Mouse (Mus musculus): ENCODE measurements around the gene Doc2g. TPM values are rescaled to one million over a fixed set of nuclear protein-coding genes. Genes with fewer than 3 reads are reported as not detected.
"Not testable (repeated sequence)": the region's sequence is repeated elsewhere in the genome, so short reads cannot be mapped to it uniquely, and the experiment has no call there.

Doc2g gene
- polyA plus RNA-seq, 1 experiment from 2014 or later, result 1.9 TPM

DNA sequence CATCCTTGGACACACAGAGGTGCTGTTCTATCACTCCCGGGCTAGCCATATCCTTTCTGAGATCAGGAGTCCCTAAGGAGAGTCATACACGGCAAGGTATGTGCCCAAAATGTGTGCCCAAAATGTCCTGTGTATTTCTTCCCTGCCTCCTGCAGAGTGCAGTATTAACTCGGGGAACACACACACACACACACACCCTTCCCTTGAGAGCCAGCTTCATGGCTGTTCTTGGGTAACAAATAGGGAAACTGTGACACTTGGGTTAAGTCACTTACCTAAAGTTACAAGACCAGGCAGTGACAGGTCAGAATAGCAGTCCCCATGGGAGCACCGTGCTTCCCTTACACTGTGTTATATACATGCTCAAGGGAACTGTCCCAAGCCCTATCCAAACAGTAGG is 39.1 kb upstream of the Doc2g start:
- H3K4me1 ChIP-seq (replicated peaks; ENCODE audit: control insufficient read depth, insufficient read depth, low read length), result no peaks in the 10 kb centered on the region
- DNase-seq (ENCODE audit: low spot score), result no peak
- ATAC-seq (ENCODE audit: low FRiP score), result no peak
- WGBS, result 72% methylated on average over 4 of the region's 4 CpGs
- H3K9me3 ChIP-seq (ENCODE audit: control insufficient read depth, low read length), result no peaks in the 10 kb centered on the region
- H3K27ac ChIP-seq (ENCODE audit: low read depth, low read length), result no peak overlapping the region
- H3K4me2 ChIP-seq (replicated peaks; ENCODE audit: low read depth, low read length), result no peak overlapping the region
- H3K4me3 ChIP-seq (ENCODE audit: low read depth, low read length), result no peak overlapping the region
- H3K27me3 ChIP-seq (ENCODE audit: control insufficient read depth, insufficient read depth, low read length), result no peaks in the 10 kb centered on the region
- H3K9ac ChIP-seq (ENCODE audit: low read depth, low read length), result no peak overlapping the region
- no peaks in the 10 kb centered on the region for H3K36me3 ChIP-seq (ENCODE audit: control insufficient read depth, insufficient read depth, low read length)

GRCm38 (mm10) chr19:3966330-3967075 is 36.6 kb upstream of the Doc2g start:
- ATAC-seq (ENCODE audit: low FRiP score), result no peak
- H3K27ac ChIP-seq (ENCODE audit: low read depth, low read length), result no peak overlapping the region
- no peak for DNase-seq (ENCODE audit: low spot score)
- no peak overlapping the region for H3K4me2 ChIP-seq (replicated peaks; ENCODE audit: low read depth, low read length)
- H3K9ac ChIP-seq (ENCODE audit: low read depth, low read length), result no peak overlapping the region
- H3K4me3 ChIP-seq (ENCODE audit: low read depth, low read length), result no peak overlapping the region
- H3K27me3 ChIP-seq (ENCODE audit: control insufficient read depth, insufficient read depth, low read length), result no peaks in the 10 kb centered on the region
- no peaks in the 10 kb centered on the region for H3K9me3 ChIP-seq (ENCODE audit: control insufficient read depth, low read length)
- H3K4me1 ChIP-seq (replicated peaks; ENCODE audit: control insufficient read depth, insufficient read depth, low read length), result no peaks in the 10 kb centered on the region
- no peaks in the 10 kb centered on the region for H3K36me3 ChIP-seq (ENCODE audit: control insufficient read depth, insufficient read depth, low read length)
- WGBS, result 71% methylated on average over 11 of the region's 11 CpGs

DNA sequence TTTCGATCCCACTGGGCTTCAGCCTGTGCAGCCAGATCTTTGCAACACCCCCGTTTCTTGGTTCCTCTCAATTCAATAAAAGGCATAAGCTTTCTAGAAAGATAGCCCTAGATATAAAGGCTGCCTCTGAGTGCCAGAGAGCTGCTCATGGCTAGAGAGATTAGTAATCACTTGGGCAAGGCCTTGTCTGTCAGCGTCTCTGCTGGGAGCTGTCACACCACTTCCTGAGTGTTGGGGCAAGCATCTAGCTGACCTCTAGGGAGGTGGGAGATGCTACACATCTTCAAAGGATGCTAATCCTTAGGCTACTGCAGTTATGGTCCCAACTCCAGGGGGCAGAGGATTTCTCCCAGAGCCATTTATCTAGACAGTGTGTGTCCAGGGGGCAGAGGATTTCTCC is 35.9 kb upstream of the Doc2g start:
- 72% methylated on average over 3 of the region's 3 CpGs for WGBS
- ATAC-seq (ENCODE audit: low FRiP score) (no peak), DNase-seq (ENCODE audit: low spot score) (no peak)
- H3K9ac ChIP-seq (ENCODE audit: low read depth, low read length), result no peak overlapping the region
- no peaks in the 10 kb centered on the region for H3K4me1 ChIP-seq (replicated peaks; ENCODE audit: control insufficient read depth, insufficient read depth, low read length)
- no peak overlapping the region for H3K27ac ChIP-seq (ENCODE audit: low read depth, low read length)
- no peaks in the 10 kb centered on the region for H3K9me3 ChIP-seq (ENCODE audit: control insufficient read depth, low read length)
- H3K27me3 ChIP-seq (ENCODE audit: control insufficient read depth, insufficient read depth, low read length), result no peaks in the 10 kb centered on the region
- H3K36me3 ChIP-seq (ENCODE audit: control insufficient read depth, insufficient read depth, low read length), result no peaks in the 10 kb centered on the region
- no peak overlapping the region for H3K4me3 ChIP-seq (ENCODE audit: low read depth, low read length)
- no peak overlapping the region for H3K4me2 ChIP-seq (replicated peaks; ENCODE audit: low read depth, low read length)

GRCm38 (mm10) chr19:3972229-3972628 is 30.9 kb upstream of the Doc2g start, which contains the start of gene Aldh3b2:
Gene Aldh3b2, plus strand, starts transcription at chr19:3972328.
- no peak for ATAC-seq (ENCODE audit: low FRiP score)
- no peak for DNase-seq (ENCODE audit: low spot score)
- H3K4me1 ChIP-seq (replicated peaks; ENCODE audit: control insufficient read depth, insufficient read depth, low read length), result no peaks in the 10 kb centered on the region
- H3K27ac ChIP-seq (ENCODE audit: low read depth, low read length), result no peak within 1 kb of the TSS
- H3K36me3 ChIP-seq (ENCODE audit: control insufficient read depth, insufficient read depth, low read length), result no peaks in the 10 kb centered on the region
- H3K4me2 ChIP-seq (replicated peaks; ENCODE audit: low read depth, low read length), result no peak within 1 kb of the TSS
- WGBS, result 47% methylated on average over 9 of the region's 9 CpGs
- no peaks in the 10 kb centered on the region for H3K27me3 ChIP-seq (ENCODE audit: control insufficient read depth, insufficient read depth, low read length)
- H3K9me3 ChIP-seq (ENCODE audit: control insufficient read depth, low read length), result no peaks in the 10 kb centered on the region
- H3K9ac ChIP-seq (ENCODE audit: low read depth, low read length), result no peak within 1 kb of the TSS
- H3K4me3 ChIP-seq (ENCODE audit: low read depth, low read length), result no peak within 1 kb of the TSS

DNA sequence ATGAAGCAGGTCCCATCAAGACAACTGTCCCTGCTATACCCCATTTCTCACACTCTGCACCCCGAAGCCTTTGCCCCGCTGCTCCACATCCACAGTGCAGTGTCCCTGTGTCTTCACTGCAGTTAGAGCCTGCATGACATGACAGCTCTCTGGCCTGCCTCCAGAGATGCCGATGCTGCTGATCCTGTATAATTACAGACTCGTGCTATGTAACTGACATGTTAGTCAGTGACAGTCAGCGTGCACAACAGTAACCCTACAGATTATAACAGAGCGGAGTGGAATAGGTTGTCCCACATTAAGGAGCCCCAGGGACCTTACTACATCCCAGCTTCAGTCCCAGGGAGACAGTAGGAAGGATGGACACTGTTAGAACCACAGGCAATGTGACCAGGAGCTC is 28.5 kb upstream of the Doc2g start:
- 83% methylated on average over 6 of the region's 6 CpGs for WGBS
- H3K9ac ChIP-seq (ENCODE audit: low read depth, low read length); H3K4me1 ChIP-seq (replicated peaks; ENCODE audit: control insufficient read depth, insufficient read depth, low read length); H3K36me3 ChIP-seq (ENCODE audit: control insufficient read depth, insufficient read depth, low read length); ATAC-seq (ENCODE audit: low FRiP score); DNase-seq (ENCODE audit: low spot score); H3K27ac ChIP-seq (ENCODE audit: low read depth, low read length); H3K4me3 ChIP-seq (ENCODE audit: low read depth, low read length); H3K4me2 ChIP-seq (replicated peaks; ENCODE audit: low read depth, low read length); H3K27me3 ChIP-seq (ENCODE audit: control insufficient read depth, insufficient read depth, low read length); H3K9me3 ChIP-seq (ENCODE audit: control insufficient read depth, low read length): not testable (repeated sequence)

DNA sequence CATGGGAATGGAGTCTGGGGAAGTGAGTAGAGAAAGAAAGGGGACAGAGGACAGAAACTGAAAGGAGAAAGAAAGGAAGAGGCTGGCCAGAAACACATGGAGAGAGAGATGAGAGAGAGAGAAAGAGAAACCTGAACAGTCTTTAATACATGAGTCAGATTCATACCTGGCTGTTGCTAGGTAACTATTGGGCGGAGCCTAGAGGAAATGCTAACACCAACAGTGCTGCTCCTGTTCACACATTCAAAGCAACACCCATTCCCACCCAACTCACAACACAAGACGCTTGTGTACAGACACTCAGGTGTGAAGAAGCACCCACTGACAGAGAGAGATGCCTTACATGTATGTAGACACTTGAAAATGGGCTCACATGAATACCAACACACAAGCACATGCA is 27.2 kb upstream of the Doc2g start:
- DNase-seq (ENCODE audit: low spot score), result no peak
- H3K27ac ChIP-seq (ENCODE audit: low read depth, low read length), result no peak overlapping the region
- H3K4me3 ChIP-seq (ENCODE audit: low read depth, low read length), result no peak overlapping the region
- no peaks in the 10 kb centered on the region for H3K27me3 ChIP-seq (ENCODE audit: control insufficient read depth, insufficient read depth, low read length)
- no peak overlapping the region for H3K4me2 ChIP-seq (replicated peaks; ENCODE audit: low read depth, low read length)
- no peak overlapping the region for H3K9ac ChIP-seq (ENCODE audit: low read depth, low read length)
- no peaks in the 10 kb centered on the region for H3K36me3 ChIP-seq (ENCODE audit: control insufficient read depth, insufficient read depth, low read length)
- no peaks in the 10 kb centered on the region for H3K9me3 ChIP-seq (ENCODE audit: control insufficient read depth, low read length)
- no peak for ATAC-seq (ENCODE audit: low FRiP score)
- H3K4me1 ChIP-seq (replicated peaks; ENCODE audit: control insufficient read depth, insufficient read depth, low read length), result no peaks in the 10 kb centered on the region
- WGBS, result 88% methylated on average over 2 of the region's 2 CpGs

DNA sequence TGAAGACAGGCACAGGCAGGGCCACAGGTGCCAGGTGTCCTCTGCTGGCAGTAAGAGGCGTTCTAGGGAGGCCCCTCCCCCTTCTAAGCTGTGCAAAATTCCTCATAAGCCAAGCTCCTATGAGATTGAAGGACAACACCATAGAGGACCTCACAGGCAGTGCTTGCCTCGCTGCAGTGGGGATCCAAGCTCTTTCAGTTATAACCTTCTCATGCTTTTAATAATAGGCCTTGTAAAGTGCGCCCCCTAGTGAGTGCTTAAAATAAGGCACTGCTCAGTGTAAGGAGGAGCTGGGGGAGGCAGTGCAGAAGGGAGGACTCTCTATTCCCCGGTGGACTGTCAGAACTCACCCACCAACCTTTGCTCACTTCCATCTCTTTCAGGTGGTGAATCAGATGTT is 22.8 kb upstream of the Doc2g start:
- Histone ChIP-seq H3K27ac (ENCODE audit: low read depth, low read length) (no peak overlapping the region), H3K9ac (ENCODE audit: low read depth, low read length) (no peak overlapping the region), H3K36me3 (ENCODE audit: control insufficient read depth, insufficient read depth, low read length) (no peaks in the 10 kb centered on the region), H3K27me3 (ENCODE audit: control insufficient read depth, insufficient read depth, low read length) (no peaks in the 10 kb centered on the region), H3K4me3 (ENCODE audit: low read depth, low read length) (no peak overlapping the region), H3K9me3 (ENCODE audit: control insufficient read depth, low read length) (no peaks in the 10 kb centered on the region), H3K4me1 (replicated peaks; ENCODE audit: control insufficient read depth, insufficient read depth, low read length) (peaks cover 10% of the 10 kb centered on the region), H3K4me2 (replicated peaks; ENCODE audit: low read depth, low read length) (no peak overlapping the region)
- DNase-seq (ENCODE audit: low spot score) (peak; percentile 88), ATAC-seq (ENCODE audit: low FRiP score) (peak; percentile 51)
- 18% methylated on average over 4 of the region's 4 CpGs for WGBS

DNA sequence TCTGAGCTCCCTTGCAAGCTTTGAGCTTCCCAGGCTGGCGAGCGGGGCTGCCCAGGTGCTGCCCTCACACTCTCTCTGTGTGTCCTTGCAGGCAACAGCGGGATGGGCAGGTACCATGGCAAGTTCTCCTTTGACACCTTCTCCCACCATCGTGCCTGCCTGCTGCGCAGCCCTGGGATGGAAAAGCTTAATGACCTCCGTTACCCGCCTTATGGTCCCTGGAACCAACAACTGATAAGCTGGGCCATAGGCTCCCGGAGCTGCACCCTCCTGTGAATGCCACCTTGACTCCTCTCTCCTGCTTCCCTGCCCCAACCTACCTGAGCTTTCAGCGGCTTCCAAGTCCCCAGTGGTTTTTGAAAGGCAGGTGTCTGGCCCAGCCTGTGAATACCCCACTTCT is 22.2 kb upstream of the Doc2g start:
- Histone ChIP-seq H3K36me3 (ENCODE audit: control insufficient read depth, insufficient read depth, low read length) (no peaks in the 10 kb centered on the region), H3K4me2 (replicated peaks; ENCODE audit: low read depth, low read length) (no peak overlapping the region), H3K4me1 (replicated peaks; ENCODE audit: control insufficient read depth, insufficient read depth, low read length) (peaks cover 11% of the 10 kb centered on the region), H3K9ac (ENCODE audit: low read depth, low read length) (no peak overlapping the region), H3K27me3 (ENCODE audit: control insufficient read depth, insufficient read depth, low read length) (no peaks in the 10 kb centered on the region), H3K9me3 (ENCODE audit: control insufficient read depth, low read length) (no peaks in the 10 kb centered on the region), H3K4me3 (ENCODE audit: low read depth, low read length) (no peak overlapping the region), H3K27ac (ENCODE audit: low read depth, low read length) (no peak overlapping the region)
- no peak for DNase-seq (ENCODE audit: low spot score)
- WGBS, result 74% methylated on average over 9 of the region's 9 CpGs
- ATAC-seq (ENCODE audit: low FRiP score), result no peak

DNA sequence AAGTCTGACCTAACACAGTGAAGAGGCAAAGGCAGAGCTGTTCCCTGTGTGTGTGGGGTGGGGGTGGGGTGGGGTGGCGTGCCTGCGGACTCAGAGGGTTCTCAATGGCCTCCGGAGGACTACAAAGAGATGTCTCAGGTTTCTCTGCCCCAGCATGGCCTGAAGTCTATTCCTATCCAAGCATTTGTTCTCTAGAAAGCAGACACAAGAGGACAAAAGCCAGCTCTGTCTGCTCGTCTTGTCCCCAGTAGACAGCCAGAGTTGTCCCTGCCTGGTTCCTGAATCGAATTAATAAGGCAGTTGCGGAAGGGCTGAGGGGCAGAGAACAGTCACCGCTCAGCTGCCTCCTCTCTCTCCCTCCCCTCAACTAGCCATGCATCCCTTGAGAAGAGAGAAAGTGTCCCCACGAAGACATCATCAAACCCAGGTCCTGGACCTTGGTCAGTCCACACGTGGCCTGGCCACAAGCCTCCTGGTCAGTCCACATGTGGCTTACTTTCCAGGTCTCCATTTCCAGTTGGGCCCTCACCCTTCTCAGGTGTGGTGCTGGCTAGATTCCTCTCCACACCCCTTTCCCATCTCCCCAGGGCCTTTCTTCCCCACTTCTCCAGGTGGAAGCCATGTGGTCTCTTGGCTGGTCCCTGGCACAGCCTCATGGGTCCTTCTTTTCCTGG is 19.4 kb upstream of the Doc2g start:
- Histone ChIP-seq H3K9ac (ENCODE audit: low read depth, low read length) (no peak overlapping the region), H3K27ac (ENCODE audit: low read depth, low read length) (peak overlapping the region; percentile 2; the same call in 1 of the 2 replicates), H3K4me2 (replicated peaks; ENCODE audit: low read depth, low read length) (no peak overlapping the region), H3K4me1 (replicated peaks; ENCODE audit: control insufficient read depth, insufficient read depth, low read length) (peaks cover 11% of the 10 kb centered on the region), H3K4me3 (ENCODE audit: low read depth, low read length) (no peak overlapping the region), H3K27me3 (ENCODE audit: control insufficient read depth, insufficient read depth, low read length) (no peaks in the 10 kb centered on the region), H3K36me3 (ENCODE audit: control insufficient read depth, insufficient read depth, low read length) (no peaks in the 10 kb centered on the region), H3K9me3 (ENCODE audit: control insufficient read depth, low read length) (no peaks in the 10 kb centered on the region)
- 20% methylated on average over 9 of the region's 9 CpGs for WGBS
- DNase-seq (ENCODE audit: low spot score) (peak; percentile 36), ATAC-seq (ENCODE audit: low FRiP score) (no peak)
